Mouse (Mus musculus) embryonic facial prominence, embryonic 13.5 days (tissue): ENCODE results near the gene Gm43552. TPM values are rescaled to one million over a fixed set of nuclear protein-coding genes. Genes with fewer than 3 reads are reported as not detected.
"Not testable (repeated sequence)": the region's sequence is repeated elsewhere in the genome, so short reads cannot be mapped to it uniquely, and the experiment has no call there.

Experiments used
- ATAC-seq: fragments of 200-750 bp; cut with Nextera tagmentation; 2 replicates; pipeline ENCODE4 v1.8.0; 2017; ENCODE audit warnings: low read depth; ENCODE audit not compliant: insufficient number of reproducible peaks, insufficient read depth, low FRiP score, low TSS enrichment
- H3K27ac ChIP-seq: fragments of 300-500 bp; sonication (generic); 2 replicates; pipeline ENCODE4 v1.5.1; 2015; ENCODE audit warnings: moderate library complexity, mild to moderate bottlenecking, inconsistent platforms
- H3K27me3 ChIP-seq: fragments of 300-500 bp; sonication (generic); 2 replicates; pipeline ENCODE4 v1.6.1; 2015; ENCODE audit warnings: mild to moderate bottlenecking, inconsistent platforms
- H3K36me3 ChIP-seq: fragments of 300-500 bp; sonication (generic); 2 replicates; pipeline ENCODE4 v1.6.1; 2015; ENCODE audit warnings: mild to moderate bottlenecking, inconsistent platforms
- H3K4me1 ChIP-seq: fragments of 300-500 bp; sonication (generic); 2 replicates; pipeline ENCODE4 v1.6.1; 2015; ENCODE audit warnings: inconsistent platforms
- H3K4me2 ChIP-seq: fragments of 300-500 bp; sonication (generic); 2 replicates; pipeline ENCODE4 v1.6.1; 2015; ENCODE audit warnings: moderate library complexity, mild to moderate bottlenecking, inconsistent platforms
- H3K4me3 ChIP-seq: fragments of 300-500 bp; sonication (generic); 2 replicates; pipeline ENCODE4 v1.5.1; 2015; ENCODE audit warnings: mild to moderate bottlenecking, inconsistent platforms
- H3K9ac ChIP-seq: fragments of 300-500 bp; sonication (generic); 2 replicates; pipeline ENCODE4 v1.6.1; 2015; ENCODE audit warnings: mild to moderate bottlenecking, inconsistent platforms
- H3K9me3 ChIP-seq: fragments of 300-500 bp; sonication (generic); 2 replicates; pipeline ENCODE4 v1.6.1; 2016; ENCODE audit warnings: inconsistent platforms
- WGBS: fragments of 180-500 bp; shearing (Covaris S2); methylation state at CpG from one replicate; pipeline ENCODE4 v1.1.7; 2015; ENCODE audit warnings: mixed read lengths; 5-methylcytosine and 5-hydroxymethylcytosine counted together
- polyA plus RNA-seq: library from polyadenylated mRNA; unstranded; fragments of >200 nt; fragmentation: Nextera tagmentation; extraction: Ambion mirVana; gene quantifications from 2 replicates; pipeline ENCODE4 v1.2.1, GENCODE M21; 2015

Gm43552 gene
- polyA plus RNA-seq, 1 experiment from 2014 or later = not detected

DNA sequence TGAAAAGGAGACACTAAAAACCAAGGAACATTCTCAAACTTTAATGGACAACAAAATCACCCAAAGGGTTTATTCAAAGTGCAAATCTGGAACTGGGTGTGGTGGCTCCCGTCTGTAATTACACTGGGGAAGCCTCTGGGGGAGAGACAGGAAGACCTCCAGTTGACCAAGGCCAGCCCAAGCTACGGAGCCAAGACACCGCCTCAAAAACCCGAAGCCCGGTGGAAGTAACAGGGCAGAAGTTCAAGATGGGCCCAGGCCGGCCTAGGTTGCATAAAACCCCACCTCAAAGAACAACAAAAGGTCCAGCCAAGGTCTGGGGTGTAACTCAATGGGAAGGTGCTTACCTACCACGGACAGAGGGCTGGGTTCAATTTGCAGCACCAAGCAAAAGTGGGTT is 3.9 kb downstream of the Gm43552 start:
- H3K9me3 ChIP-seq = no peaks in the 10 kb centered on the region
- peaks cover 21% of the 10 kb centered on the region for H3K4me1 ChIP-seq
- no peak for ATAC-seq
- H3K4me2 ChIP-seq = no peak overlapping the region
- H3K9ac ChIP-seq = no peak overlapping the region
- WGBS = 77% methylated on average over 7 of the region's 7 CpGs
- H3K27ac ChIP-seq = no peak overlapping the region
- no peaks in the 10 kb centered on the region for H3K36me3 ChIP-seq
- no peak overlapping the region for H3K4me3 ChIP-seq
- H3K27me3 ChIP-seq = no peaks in the 10 kb centered on the region

- no peak for ATAC-seq
- Histone ChIP-seq H3K4me1 (peaks cover 17% of the 10 kb centered on the region), H3K9ac (no peak overlapping the region), H3K27me3 (no peaks in the 10 kb centered on the region), H3K4me3 (no peak overlapping the region), H3K4me2 (no peak overlapping the region), H3K9me3 (no peaks in the 10 kb centered on the region), H3K36me3 (no peaks in the 10 kb centered on the region), H3K27ac (no peak overlapping the region)
- 83% methylated on average over 10 of the region's 10 CpGs for WGBS
Measured at GRCm38 (mm10) chr5:65487381-65487780, 5.3 kb downstream of the Gm43552 start.

DNA sequence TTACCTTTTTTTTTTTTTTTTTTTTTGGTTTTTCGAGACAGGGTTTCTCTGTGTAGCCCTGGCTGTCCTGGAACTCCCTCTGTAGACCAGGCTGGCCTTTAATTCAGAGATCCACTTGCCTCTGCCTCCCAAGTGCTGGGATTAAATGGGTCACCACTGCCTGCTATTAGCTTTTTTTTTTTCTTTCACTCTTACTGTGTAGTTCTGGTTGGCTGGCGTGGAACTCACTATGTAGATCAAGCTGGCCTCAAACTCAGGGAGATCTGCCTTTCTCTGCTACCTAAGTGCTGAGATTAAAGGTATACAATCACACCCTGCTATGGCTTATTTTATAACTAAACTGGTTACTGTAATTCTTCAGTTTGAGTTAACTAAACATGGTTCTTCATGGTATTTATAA is 6.1 kb downstream of the Gm43552 start:
- Histone ChIP-seq H3K27ac (no peak overlapping the region), H3K9me3 (no peaks in the 10 kb centered on the region), H3K4me1 (peaks cover 15% of the 10 kb centered on the region), H3K4me2 (no peak overlapping the region), H3K9ac (no peak overlapping the region), H3K27me3 (no peaks in the 10 kb centered on the region), H3K36me3 (no peaks in the 10 kb centered on the region), H3K4me3 (no peak overlapping the region)
- WGBS = 70% methylated on average over 2 of the region's 2 CpGs
- no peak for ATAC-seq

DNA sequence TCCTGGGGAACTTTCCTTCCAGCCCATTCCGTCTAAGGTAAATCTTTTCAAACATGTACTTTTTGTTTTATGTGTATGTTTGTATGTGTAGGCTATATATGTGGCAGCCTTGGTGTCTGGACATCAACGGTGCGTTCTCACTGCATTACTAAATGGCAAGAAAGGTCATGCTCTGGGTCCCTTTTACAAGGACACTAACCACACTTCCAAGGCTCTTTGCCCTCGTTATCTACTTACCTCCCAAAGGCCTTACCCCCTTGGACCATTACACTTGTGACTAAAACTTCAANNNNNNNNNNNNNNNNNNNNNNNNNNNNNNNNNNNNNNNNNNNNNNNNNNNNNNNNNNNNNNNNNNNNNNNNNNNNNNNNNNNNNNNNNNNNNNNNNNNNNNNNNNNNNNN is 9.6 kb downstream of the Gm43552 start:
- Histone ChIP-seq H3K27me3 (no peaks in the 10 kb centered on the region), H3K4me1 (no peaks in the 10 kb centered on the region), H3K9ac (no peak overlapping the region), H3K4me2 (no peak overlapping the region), H3K27ac (no peak overlapping the region), H3K4me3 (no peak overlapping the region), H3K36me3 (no peaks in the 10 kb centered on the region), H3K9me3 (no peaks in the 10 kb centered on the region)
- no peak for ATAC-seq
- WGBS = 89% methylated on average over 4 of the region's 4 CpGs

- no peaks in the 10 kb centered on the region for H3K36me3 ChIP-seq
- H3K4me3 ChIP-seq = no peak overlapping the region
- H3K9me3 ChIP-seq = no peaks in the 10 kb centered on the region
- no peak overlapping the region for H3K4me2 ChIP-seq
- H3K9ac ChIP-seq = no peak overlapping the region
- no peaks in the 10 kb centered on the region for H3K27me3 ChIP-seq
- H3K4me1 ChIP-seq = no peaks in the 10 kb centered on the region
- ATAC-seq = no peak
- 79% methylated on average over 4 of the region's 4 CpGs for WGBS
- H3K27ac ChIP-seq = no peak overlapping the region
Measured at GRCm38 (mm10) chr5:65480511-65480910, 12.1 kb downstream of the Gm43552 start.

DNA sequence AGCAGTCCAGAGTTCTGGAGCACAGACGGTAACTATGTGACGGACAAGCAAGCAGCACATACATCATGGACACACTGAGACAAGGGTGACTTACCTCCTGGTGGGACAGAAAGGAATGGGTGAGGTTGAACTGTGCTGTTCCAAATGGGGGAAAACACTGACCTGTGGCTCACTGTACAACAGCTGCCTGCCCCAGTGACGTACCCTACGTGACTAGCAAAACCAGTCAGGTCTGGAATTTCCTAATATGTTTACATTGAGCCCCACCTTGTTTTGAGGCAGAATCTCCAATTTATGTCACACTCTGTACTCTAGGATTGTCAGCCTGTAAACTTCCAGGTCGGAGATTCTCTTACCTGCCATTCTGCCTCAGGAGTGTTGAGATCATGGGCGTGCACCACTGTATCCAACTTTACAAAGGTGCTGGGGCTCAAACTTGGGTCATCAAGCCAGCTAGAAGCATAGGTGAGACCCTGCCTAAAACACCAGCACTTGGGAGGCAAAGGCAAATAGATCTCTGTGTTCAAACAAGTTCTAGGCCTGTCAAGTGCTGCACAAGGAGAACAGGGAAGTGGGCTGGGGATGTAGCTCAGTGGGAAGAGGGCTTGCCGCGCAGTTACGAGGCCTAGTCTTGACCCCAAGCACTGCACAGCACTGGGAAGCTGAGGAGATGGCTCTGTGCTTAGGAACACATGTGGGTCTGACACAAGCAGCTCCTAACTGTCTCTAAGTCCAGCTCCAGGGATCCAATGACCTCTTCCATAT is 12.8 kb downstream of the Gm43552 start:
- H3K4me2 ChIP-seq = no peak overlapping the region
- no peak for ATAC-seq
- H3K9ac ChIP-seq = no peak overlapping the region
- no peak overlapping the region for H3K4me3 ChIP-seq
- no peaks in the 10 kb centered on the region for H3K4me1 ChIP-seq
- H3K36me3 ChIP-seq = no peaks in the 10 kb centered on the region
- no peaks in the 10 kb centered on the region for H3K9me3 ChIP-seq
- H3K27me3 ChIP-seq = no peaks in the 10 kb centered on the region
- WGBS = 84% methylated on average over 9 of the region's 9 CpGs
- no peak overlapping the region for H3K27ac ChIP-seq

DNA sequence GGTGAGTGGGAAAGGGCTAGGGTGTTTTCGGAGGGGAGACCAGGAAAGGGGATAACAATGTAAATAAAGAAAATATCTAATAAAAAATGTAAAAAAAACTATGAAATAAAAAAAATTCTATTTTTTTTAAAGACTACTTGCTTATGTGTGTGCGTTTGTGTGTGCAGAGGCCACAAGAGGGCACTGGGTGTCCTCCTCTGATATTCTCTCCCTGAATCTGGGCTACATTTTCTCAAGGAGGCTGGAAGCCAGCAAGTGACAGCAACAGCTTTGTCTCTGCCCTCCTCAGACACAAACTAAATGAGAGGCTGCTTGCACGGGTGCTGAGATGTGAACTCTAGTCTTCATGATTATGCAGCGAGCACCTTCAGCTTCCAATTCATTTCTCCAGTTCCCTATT is 14.4 kb downstream of the Gm43552 start:
- no peak overlapping the region for H3K27ac ChIP-seq
- no peak for ATAC-seq
- no peaks in the 10 kb centered on the region for H3K27me3 ChIP-seq
- no peak overlapping the region for H3K4me2 ChIP-seq
- no peaks in the 10 kb centered on the region for H3K9me3 ChIP-seq
- H3K4me1 ChIP-seq = no peaks in the 10 kb centered on the region
- H3K36me3 ChIP-seq = no peaks in the 10 kb centered on the region
- no peak overlapping the region for H3K4me3 ChIP-seq
- WGBS = 68% methylated on average over 4 of the region's 4 CpGs
- H3K9ac ChIP-seq = no peak overlapping the region

- not testable (repeated sequence) for H3K4me3 ChIP-seq, H3K27ac ChIP-seq, H3K4me1 ChIP-seq, H3K27me3 ChIP-seq, H3K9ac ChIP-seq, H3K4me2 ChIP-seq, H3K9me3 ChIP-seq, ATAC-seq, H3K36me3 ChIP-seq
- 94% methylated on average over 4 of the region's 4 CpGs for WGBS
Measured at GRCm38 (mm10) chr5:65476739-65477138, 15.9 kb downstream of the Gm43552 start.

- Histone ChIP-seq H3K27me3 (no peaks in the 10 kb centered on the region), H3K4me2 (no peak overlapping the region), H3K9me3 (no peaks in the 10 kb centered on the region), H3K36me3 (no peaks in the 10 kb centered on the region), H3K4me3 (no peak overlapping the region), H3K4me1 (no peaks in the 10 kb centered on the region), H3K27ac (no peak overlapping the region), H3K9ac (no peak overlapping the region)
- WGBS = 76% methylated on average over 2 of the region's 2 CpGs
- no peak for ATAC-seq
Measured at GRCm38 (mm10) chr5:65475806-65476205, 16.8 kb downstream of the Gm43552 start.

DNA sequence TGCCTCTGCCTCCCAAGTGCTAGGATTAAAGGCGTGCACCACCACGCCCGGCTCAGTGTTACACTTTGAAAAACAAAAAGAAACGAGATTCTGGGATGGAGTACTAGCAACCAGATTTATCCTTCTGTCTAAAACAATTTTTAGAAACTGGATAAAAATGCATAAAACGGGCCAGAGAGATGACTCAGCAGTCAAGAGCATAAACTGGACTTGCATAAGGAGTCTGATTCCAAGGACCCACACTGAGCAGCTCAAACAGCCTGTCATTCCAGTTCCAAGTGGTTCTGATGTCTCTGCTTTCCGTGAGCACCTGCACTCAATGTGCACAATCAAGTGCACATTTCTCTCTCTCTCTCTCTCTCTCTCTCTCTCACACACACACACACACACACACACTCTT is 22.9 kb downstream of the Gm43552 start:
- no peak overlapping the region for H3K4me3 ChIP-seq
- H3K27me3 ChIP-seq = no peaks in the 10 kb centered on the region
- H3K4me1 ChIP-seq = no peaks in the 10 kb centered on the region
- no peak overlapping the region for H3K27ac ChIP-seq
- H3K4me2 ChIP-seq = no peak overlapping the region
- no peak for ATAC-seq
- H3K9me3 ChIP-seq = peaks cover 6% of the 10 kb centered on the region; the same call in 1 of the 2 replicates
- H3K36me3 ChIP-seq = peaks cover 35% of the 10 kb centered on the region
- 89% methylated on average over 6 of the region's 6 CpGs for WGBS
- H3K9ac ChIP-seq = no peak overlapping the region

DNA sequence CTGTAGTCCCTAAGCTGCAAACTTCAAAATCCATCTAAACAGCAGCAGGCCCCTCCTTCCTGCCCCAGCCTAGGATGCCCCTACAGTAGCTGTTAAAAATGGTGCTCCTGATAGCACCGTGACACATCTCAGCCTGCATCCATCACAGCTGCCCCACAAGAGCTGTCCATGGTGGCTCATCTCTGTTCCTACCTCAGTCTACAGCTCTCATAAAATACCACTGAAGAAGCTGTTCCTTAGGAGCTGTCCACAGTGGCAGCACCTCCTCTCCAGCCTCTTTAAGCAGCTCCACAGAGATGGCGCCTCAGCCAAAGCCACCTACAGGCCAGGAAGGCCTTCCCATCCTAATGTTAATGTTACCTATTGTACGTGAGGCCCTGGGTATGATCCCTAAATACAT is 25.7 kb downstream of the Gm43552 start:
- peaks cover 6% of the 10 kb centered on the region; the same call in 1 of the 2 replicates for H3K9me3 ChIP-seq
- no peaks in the 10 kb centered on the region for H3K27me3 ChIP-seq
- 62% methylated on average over 3 of the region's 3 CpGs for WGBS
- no peak overlapping the region for H3K27ac ChIP-seq
- H3K9ac ChIP-seq = no peak overlapping the region
- H3K4me3 ChIP-seq = no peak overlapping the region
- no peak for ATAC-seq
- peaks cover 40% of the 10 kb centered on the region for H3K36me3 ChIP-seq
- H3K4me1 ChIP-seq = no peaks in the 10 kb centered on the region
- no peak overlapping the region for H3K4me2 ChIP-seq

- no peak for ATAC-seq
Measured at GRCm38 (mm10) chr5:65460361-65460760, 32.3 kb downstream of the Gm43552 start.

More at GRCm38 (mm10) chr5:65460361-65460760, 32.3 kb downstream of the Gm43552 start:
- Histone ChIP-seq H3K9ac (no peak overlapping the region), H3K4me2 (no peak overlapping the region), H3K27me3 (no peaks in the 10 kb centered on the region), H3K36me3 (peaks cover 20% of the 10 kb centered on the region), H3K9me3 (no peaks in the 10 kb centered on the region), H3K4me1 (peaks cover 26% of the 10 kb centered on the region), H3K27ac (no peak overlapping the region), H3K4me3 (no peak overlapping the region)
- WGBS = 89% methylated on average over 14 of the region's 14 CpGs
